Mouse (Mus musculus) lung, postnatal 25 days (tissue): ENCODE measurements at regions not wholly inside any gene's neighbourhood (a gene's known extent, or its start where the extent isn't known, plus 50 kb on each side); places are given as distances from the start of the nearest gene placed in this dataset.
A peak's percentile ranks its signal among the peaks of the same experiment; 100 is the strongest.

ENCODE experiments used
- DNase-seq: peaks from one replicate; pipeline ENCODE4 v3.0.0; 2022; ENCODE audit warnings: low spot score

DNA sequence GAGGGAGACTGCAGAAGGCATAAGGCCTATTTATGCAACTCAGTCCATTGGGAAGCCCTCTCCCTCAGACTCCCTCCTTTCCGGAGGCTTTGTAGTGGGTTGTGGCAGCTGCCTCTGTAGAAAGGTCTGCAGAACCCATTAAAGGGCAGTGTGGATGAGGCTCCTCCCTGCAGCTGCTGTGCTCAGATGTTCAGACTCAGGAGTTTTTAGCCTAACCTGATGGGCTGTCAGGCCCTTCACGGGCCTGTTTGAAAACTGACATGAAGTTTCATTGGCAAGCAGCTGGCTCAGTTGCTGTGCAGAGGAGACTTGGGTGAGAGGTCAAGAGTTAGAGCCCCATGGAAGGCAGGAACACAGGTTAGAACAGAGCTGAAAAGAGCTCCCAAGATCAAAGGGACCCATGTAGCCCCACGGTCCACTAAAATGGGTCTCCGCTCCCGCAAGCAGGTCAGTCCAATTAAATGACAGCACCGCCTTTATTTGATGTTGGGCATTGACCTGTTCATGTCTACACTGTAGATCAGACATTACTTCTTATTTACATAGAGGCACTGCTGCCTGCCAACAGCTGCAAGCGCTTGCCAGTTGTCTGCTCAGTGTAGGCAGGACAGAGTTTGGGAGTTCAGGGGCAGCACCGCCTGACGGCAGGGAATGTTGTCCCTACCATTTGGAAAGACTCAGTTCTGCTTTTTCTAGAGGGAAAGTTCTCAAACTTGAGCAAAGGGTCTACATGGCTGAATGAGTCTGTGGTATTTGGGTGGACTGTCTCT is 53.8 kb upstream of the Usp46 start:
- DNase-seq = no peak

DNA sequence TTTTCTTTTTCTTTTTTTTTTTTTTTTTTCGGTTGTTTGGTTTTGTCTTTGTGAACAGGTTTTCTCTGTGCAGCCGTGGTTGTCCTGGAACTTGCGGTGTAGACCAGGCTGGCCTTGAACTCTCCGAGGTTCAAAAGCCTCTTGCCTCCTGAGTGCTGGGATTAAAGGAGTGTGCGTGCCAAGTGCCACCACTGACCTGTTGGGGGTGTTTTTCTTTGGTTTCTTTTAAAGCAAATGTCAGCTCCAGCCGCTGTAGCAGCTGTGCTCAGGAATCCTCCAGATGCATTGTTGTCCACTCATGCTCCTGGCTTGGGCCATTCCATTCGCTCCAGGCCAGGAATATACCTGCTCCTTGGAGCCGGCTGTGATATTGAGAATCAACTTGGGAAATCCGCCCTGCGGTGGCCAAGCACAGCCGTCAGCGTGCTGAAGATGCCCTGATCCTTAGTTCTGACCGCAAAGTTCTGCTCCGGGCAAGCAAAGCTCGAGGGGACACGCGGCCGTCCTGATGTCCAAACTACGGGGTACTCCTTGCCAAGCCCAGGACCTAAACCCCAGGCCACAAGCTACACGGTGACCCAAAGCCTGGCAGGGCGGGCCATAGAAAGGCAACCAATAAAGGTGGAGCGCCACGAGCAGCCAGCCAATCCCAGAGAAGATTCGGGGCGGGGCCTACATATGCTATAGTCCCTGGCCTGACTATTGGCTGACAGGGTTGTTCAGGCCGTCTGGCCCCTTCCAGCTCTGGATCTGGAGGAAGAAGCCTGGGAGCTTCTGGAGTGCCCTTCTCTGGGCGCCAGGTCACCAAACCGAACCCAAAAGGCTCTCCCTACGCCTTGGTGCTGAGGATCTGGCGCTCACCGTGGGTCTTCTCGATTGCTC is 58.0 kb upstream of the Usp46 start:
- peak; percentile 82 for DNase-seq

DNA sequence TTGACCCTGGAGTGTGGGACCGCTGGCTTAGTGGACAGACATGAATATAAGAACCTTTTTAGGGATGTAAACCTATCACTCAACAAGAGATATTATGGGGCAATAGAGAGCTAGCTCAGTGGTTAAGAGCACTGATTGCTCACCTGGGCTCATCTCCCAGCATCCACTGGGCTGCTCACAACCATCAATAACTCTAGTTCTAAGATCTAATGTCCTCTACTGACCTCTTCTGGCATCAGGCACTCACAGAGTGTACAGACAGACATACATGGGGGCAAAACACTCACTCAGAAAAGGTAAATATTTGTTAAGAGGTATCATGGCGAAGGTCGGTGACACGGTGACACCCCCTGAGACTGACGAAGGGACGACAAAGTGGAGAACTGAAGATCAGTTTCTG is 59.3 kb upstream of the Usp46 start:
- no peak for DNase-seq

DNA sequence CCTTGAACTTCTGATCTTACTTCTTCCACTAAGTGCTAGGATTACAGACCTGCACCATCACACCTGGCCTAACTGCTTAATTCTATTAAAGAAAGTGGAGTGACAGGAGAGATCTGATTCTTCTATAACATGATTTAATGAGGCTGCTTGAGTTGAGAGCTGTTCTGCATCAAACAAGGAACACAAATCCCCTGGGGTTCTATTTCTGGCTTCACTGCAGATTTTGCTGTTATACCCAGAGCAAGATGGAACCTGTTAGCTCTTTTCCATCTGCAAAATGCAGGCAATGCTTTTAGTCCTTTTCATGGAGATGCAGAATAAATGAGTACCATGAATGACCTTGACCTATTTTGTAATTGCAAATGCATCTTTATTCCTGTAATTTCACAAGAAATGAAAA is 61.4 kb upstream of the Usp46 start:
- DNase-seq = no peak

DNA sequence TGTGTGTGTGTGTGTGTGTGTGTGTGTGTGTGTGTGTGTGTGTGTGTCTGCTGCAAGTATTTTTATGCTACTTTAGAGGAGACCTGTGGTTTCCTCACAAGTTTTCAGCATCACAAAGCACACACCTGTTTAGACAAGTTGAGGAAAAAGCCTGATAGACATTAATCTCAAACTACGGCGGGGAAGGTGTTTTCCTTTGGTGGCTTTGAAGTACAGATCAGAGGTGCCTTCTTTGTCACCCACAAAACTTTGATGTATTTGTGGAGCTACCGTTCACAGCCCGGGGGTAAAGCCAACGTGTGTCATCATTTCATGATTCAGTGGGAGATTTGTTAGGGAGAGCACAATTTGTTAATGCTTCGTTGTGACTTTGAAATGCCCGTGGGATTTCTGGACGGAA is 62.4 kb upstream of the Rasl11b start:
- DNase-seq = no peak

DNA sequence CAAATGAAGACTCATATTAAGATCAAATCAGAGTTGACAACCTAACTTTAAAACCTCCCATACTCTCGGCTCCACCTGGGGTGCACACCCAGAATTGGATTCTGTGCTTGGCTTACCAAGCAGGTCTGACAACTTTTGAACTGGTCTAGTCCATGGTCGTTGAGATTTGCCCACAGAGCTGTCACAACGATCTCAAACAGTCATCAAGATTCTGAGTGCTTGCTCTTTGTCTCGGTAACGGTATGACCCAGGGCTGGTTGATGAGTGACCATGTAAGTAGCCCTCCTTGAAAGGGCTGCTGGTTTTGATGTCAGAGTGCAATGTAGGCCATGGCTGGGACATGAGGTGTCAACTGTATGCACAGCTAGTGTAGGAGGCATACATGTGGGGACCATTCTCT is 58.7 kb upstream of the Rasl11b start:
- DNase-seq = peak; percentile 87

DNA sequence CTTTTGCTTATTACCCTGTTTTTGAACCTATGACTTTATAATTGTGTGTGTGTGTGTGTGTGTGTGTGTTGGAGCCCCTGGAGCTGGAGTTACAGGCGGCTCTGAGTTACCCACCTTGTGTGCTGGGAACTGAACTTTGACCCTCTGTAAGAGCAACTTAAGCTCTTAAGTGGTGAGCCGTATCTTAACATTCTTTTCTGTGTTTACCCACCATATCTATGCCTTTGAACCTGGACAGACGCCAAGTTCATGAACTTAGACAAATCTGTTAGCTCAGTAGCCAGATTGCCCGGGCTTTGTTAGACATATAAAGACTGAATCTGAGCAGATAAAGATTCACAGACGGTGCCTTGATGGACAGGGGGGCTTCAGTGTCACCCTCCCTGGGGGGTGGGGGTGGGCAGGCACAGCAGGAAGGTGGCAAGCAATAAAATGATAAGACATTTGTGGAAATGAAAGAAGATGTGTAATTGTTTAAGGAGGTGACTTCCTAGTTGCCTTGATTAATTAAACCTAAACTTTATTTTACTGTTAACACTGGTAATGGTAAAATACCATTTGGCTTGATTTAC is 58.1 kb upstream of the Rasl11b start:
- peak; percentile 77 for DNase-seq

DNA sequence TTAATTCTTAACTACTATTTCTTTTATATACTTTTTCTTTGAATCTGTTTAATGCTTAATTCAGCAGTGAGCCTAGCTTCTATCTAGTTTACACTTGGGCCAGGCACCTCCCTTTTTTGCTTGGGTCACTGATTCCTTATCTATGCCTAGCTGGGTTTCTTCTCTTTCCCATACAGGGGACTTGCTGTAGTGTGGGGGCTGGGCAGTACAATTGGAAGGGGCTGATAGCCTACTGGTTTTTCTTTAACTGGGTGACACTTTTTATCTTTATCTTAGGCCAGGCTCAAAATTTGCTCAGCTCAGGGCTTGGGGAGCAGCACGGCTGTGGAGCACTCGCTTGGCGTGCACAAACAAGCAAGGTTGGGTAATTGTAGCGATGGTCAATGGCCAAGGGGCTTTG is 51.1 kb upstream of the Rasl11b start:
- no peak for DNase-seq

DNA sequence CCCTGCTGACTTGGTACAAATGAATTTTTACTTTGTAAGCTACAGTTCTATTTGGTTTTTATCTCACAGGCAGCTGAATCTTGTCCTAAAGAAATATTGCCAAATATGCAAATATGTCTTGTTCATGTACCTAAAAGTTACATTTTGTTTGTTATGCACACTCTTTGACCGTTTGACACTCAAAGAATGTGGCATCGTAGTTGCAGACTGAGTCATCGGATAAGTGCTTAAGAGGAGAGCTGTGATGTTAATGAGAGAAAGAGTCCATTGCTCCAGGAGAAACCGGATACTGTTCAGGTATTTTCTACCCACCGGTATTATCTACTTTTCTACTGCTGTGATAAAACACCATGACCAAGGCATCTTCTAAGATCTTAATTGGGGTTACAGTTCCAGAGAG is 50.3 kb upstream of the Rasl11b start:
- DNase-seq = peak; percentile 43
